Mouse (Mus musculus): ENCODE measurements around the gene Slc16a4.

Slc16a4 gene

DNA sequence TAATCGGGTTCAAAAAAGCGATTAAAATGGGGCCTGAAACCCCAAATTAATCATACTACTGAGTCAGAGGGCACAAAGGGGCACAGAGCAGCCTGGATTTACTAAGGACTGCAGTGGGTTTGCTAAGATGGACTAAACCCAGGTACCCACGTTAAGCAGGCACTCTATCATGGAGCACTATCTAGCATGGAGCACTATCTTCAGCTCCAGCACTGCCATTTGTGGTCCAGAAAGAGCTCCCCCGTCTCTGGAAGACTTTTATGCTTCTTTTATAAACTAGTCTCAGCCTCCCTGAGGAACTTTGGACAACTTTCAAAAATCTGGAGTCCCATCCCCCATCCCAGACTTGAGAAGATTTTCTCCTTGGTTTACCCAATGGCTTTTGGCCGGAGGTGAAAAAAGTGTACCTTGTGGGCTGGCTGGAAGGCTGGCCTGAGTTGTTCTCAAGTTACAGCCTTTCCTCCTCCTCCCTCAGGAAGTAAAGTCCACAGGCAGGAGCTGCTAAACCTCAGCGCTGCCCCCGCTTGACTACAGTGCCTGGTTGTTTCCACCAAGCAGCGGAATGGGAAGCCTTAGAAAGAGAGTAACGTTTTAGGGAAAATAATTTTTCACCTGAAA, at the start of gene Slc16a4:
Gene Slc16a4, plus strand, starts transcription at position 467 of the 618 bp plus-strand sequence.
- peak; percentile 32 to 60 for DNase-seq (ENCODE audit: low spot score in 2 of 2)

DNA sequence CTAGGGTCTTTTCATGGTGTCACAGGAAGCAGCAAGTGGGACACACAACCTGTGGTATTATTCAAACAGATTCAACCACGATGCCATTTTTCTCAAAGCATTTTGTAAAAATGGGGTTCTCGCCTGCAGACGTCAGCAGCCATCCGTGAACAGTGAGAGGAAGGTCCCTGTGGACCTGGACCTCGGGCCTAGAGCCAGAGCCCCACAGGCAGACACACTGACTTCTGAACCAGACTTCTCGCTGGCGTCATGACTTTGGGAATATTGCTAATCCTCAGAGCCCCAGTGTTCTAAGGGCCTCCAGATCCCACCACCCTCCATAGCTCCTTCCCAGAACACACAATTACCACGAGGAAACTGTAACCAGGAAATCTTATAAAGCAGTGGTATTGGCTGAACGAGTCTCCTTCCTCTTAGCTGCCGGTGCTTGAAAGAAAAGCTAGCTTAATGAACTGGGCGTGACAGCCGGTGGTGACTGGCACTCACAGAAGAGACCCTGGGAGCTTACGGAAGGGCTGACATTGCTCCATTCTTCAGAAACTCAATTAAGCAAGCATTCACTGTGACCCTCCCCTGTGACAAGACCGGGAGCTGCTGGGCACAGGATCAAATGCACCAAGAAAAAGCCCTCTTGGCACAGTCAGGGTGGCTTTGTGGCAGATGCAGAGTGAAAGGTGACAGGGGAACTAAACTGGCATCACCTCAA, 49.5 kb upstream of the Slc16a4 start:
- no peak for DNase-seq (ENCODE audit: low spot score in 2 of 2)

DNA sequence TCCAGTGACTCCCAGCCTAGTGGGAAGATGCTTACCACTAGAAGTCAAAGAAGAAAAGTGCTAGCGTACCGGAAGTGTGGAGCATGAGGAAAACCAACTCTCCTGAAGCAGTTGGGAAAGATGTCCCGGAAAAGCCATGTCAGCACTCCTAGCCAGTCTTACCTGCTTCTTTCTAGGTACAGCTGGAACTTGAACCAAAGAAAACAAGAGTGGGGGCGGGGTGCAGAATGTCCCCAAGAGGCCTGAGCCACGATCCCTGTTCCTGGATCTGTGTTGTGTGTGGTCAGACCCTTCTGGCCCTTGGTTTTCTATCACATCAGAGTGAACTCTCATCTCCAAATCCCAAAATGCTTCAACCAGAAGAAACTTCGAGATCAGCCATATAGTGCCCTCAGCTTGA, 44.2 kb upstream of the Slc16a4 start:
- no peak for DNase-seq (ENCODE audit: low spot score in 2 of 2)

DNA sequence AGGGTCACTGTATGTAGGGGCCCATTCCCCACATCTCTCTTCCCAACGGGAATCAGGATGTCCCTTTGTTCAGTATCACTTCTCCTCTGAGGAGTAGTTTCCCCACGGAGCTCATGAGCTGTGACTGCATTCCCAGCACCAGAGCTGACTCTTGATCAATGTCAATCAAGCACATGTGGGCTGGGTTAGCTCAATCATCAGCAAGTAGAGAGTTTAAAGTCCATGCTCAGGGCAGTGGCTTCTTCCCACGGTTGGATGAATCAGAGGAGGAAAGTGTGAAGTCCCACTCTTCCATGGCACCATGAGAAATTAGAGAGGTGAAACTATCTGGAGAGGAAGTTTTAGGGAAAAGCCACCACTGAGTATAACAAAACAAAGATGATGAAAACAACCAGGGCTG, 42.0 kb upstream of the Slc16a4 start:
- DNase-seq (ENCODE audit: low spot score in 2 of 2): no peak

DNA sequence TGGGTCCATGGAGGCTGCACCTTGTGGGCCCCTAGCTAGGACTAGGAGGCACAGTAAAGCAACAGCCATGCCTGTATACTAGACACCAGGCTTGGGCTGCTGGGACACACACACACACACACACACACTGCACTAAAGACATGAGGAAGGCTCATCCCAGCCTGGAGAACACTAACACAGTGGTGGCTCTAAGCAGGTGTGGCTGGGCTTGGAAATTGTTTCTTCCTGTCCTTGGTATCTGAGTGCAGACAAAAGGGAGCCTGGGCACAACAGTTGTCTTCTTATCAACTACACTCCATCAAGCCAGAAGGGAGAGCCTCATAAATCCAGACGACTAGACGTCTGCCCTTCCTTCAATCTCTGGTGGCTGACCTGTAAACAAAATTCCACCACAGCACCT, 40.7 kb upstream of the Slc16a4 start:
- no peak for DNase-seq (ENCODE audit: low spot score in 2 of 2)

DNA sequence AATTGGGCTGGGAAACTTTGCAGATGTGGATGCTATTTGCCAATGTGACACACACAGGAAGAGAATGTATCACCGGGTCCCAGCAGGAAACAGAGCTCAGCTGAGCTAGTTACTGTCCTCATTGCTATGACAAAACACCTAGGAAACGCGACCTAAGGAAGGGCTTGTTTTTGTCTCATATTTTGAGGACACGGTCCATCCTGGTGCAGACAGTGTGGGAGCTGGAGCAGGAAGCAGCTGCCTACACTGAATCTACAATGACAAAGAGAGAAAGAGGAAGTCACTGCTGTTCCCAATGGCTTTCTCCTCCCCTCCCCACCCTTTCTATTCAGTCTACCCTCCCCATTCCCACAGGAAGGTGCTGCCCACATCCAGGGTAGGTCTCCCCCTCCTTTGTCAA, 39.0 kb upstream of the Slc16a4 start:
- no peak for DNase-seq (ENCODE audit: low spot score in 2 of 2)

DNA sequence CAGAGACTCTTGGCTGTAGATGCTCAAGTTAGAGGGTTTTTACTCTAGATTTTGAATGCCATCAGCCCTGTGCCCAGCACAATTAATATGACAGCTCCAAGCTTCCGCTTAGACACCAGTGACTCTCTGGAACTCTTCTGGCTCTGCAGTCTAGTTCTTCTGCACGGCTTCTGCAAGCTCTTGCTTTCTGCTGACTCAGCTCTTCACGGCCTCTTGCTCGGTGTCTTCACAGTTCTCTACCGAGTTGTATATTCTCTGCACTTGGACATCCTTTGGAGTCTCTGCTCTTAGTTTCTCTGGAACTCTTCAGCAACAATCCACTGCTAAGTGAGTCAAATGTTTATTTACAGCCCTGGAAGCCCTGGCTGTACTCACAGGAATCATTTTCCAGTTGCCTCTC, 37.1 kb upstream of the Slc16a4 start:
- DNase-seq (ENCODE audit: low spot score in 2 of 2): no peak

DNA sequence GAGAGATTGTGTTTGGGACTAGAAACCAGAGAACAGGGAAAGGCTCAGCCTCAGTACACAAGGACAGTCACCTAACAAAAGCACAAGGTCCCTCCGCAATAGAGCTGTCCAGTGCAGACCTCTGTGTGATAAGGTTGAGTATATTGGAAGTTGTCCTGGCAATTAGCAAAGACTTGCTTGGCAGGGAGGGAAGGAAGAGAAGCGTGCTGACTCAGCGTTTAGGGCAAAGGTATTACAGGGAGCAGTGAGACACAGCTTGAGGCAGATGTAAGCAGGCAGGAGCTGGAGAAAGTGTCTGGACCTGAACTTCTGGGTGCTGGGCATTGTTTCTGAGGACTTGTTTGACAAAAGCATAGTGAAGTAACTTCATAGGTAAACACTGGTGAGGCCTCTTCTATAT, 35.0 kb upstream of the Slc16a4 start:
- DNase-seq (ENCODE audit: low spot score in 2 of 2): no peak

DNA sequence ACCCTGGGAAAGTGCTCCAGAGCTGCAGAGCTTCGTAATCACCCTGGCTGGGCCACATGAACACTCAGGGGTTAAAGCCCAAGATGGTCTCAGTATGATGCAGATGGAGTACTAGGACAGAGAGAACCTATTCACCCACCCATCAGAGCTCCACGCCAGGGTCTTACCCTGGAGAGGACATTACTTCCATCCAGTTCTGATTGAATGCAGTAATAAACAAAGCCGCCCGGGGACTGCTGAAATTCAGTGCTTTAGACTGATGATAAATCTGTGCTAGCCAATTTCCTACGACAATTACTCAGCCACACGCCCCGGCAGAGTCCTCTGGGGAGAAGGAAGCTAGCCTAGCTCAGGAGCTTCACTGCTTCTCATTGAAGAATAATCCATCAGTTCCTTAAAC, 34.3 kb upstream of the Slc16a4 start:
- DNase-seq (ENCODE audit: low spot score in 2 of 2): no peak

DNA sequence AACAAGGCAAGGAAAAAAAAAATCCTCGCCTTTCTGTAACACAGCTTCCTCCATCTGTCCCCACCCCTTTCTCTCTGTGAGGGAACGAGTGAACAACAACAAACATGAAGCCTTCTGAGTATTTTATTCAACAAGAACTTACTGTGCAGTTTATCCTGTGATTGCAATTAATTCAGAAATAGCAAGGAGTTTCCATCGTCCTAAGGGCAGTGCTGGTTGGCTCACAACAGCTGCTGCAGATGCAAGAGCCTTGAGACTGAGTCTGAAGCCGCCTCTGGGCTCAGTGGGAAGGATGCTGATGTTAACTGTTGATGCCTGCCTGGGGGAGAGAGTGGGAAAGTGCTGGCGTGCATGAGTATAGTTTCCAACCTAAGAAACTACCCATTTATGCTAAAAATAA, 33.1 kb upstream of the Slc16a4 start:
- no peak for DNase-seq (ENCODE audit: low spot score in 2 of 2)

DNA sequence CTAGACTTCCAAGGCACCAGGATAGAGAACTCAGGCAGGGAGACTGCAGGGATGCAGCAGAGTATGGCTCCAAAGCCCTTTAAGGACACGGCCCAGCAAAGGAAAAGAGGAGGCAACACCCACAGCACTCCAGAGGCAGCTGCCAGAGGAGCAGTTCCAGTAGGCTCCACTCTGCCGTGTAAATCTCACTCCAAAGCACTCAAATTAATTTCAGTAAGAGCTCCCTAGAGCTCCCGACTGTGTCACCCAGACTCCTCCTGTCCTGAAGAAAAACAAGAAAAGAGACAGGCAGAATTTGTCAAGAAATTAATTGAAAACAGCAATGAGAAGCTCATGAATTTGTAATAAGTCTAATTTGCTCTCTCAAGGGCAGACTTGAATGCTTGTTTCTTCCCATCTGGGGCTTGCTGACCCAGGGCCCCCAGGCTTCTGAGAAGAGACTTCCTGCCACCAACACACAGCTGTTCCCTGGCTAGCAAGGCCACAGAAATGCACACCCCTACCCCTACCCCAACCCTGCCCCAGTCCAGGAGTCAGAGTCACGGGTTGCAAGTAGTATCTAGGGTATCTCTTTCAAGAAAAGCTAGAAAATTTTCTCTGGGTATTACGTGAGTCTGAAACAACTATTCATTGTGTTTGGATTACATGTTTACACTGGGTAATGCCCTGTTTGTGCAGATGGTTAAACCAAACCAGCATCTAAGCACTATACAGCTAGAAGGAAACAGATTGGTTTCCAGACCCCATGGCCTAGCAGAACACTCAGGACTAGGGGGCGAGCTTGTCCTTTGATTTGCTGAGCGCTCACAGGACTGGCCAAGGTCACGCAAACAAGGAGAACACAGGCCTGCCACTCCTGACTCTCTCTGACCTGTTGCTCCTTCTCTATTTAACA, 29.8 kb upstream of the Slc16a4 start:
- DNase-seq (ENCODE audit: low spot score in 2 of 2): no peak

DNA sequence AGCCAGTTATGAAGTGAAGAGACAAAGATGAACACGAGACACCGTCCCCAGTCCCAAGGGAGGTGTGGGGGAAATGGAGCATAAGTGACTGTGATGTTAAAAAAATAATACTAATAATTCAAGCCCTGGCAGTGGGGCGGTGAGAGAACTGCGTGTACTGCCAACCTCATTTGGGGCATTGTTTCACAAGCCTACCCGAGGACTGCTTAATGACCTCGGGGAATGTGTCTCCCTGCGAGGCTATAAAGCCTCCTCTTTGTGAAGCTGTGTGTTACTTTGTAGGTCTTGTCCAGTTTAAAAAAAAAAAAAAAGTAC, 29.2 kb upstream of the Slc16a4 start:
- no peak for DNase-seq (ENCODE audit: low spot score in 2 of 2)

DNA sequence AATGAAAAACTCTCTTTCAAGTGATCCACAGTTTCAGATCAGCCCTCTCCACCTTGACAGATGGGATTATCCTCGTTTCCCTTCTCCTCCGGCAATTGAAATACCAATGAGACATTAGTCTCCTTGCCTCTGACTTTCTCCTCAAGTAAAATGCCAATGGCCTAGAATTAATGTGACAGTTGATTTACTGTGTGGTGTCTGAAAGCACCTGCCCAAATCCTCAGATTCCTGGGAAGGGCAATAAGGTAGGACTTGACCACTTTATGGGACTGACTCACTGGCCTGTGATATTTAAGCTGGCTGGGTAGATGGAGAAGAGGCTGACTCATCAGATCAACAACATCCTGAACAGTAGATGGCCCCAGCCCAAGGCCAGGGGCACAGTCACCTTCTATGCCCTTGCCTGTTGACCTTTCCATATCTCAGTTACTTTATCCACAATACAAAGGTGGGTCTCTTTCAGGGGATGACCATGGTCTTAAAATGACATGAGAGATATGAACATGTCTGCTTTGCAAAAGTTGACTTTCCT, 24.1 kb upstream of the Slc16a4 start:
- no peak for DNase-seq (ENCODE audit: low spot score in 2 of 2)

DNA sequence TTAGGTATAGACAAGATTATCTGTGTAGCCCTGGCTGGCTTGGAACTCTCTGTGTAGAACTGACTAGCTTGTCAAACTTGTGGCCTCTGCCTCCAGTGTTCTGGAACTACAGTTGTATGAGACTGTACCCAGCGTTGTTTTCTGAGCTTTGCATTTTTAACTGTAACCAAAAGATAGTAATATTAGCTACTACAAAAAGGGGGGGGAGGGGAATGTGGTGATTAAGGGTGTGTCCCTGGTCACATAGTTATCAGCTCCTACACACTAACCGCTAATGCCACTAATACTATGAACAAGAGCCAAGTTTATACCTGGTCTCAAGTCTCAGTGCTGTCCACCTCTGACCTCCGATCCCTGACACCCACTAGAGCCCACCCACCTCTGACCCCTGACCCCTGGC, 18.6 kb upstream of the Slc16a4 start:
- no peak for DNase-seq (ENCODE audit: low spot score in 2 of 2)

DNA sequence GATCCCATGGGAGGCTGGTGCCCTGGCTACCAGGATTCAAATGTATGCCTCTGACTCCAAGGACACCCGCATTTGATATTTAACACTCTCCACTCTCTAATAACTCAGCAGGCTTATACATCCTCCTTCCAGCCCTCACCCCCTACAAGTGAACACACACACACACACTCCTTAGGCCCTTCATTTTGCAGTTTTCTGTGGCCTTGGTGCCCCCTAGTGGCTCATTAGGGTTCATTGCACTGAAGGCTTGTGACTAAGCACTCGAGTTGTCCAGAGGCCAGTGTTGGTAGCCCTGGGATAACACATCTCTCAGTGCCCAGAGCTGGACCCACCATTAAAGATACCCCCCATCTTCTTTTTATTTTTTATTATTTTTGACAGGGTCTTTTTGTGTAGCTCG, 17.2 kb upstream of the Slc16a4 start:
- peak in 1 of 2 experiments; percentile 33 for DNase-seq (ENCODE audit: low spot score in 2 of 2)

DNA sequence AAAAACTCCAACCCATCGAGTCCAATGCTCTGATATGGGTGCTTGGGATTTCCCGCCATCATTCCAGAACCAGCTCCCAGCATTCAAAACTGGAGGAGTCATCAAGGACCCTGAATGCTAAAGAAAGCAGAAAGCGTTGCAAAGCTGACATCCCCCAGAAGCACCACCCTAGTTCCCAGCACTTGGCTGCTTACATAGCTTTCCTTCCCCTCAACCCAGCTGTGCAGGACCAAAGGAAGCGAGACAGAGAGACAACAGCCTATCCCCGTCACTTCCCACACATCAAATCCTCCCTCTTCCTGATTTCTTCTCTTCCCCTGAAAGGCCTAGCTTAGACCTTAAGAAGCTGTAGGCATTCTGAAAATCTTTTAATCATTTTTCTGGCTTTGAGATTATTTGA, 15.7 kb upstream of the Slc16a4 start:
- no peak for DNase-seq (ENCODE audit: low spot score in 2 of 2)

DNA sequence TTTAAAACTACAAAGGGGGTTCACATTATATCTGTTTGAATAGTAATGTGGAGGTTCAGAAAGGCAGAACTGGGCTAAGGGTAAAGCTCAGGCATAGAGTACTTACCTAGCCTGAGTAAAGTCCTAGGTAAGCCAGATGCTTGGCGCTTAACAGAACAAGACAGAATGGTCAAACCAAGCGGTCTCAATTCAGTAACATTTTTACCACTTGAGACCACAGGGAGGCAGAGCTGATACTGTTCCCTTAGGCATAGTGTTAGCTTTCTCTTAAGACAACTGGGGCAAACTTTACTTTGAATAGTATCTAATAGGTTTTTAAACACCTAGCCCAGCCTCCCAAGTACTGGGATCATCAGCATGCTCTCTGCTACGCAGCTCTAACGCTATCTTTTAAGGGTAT, 15.0 kb upstream of the Slc16a4 start:
- DNase-seq (ENCODE audit: low spot score in 2 of 2): no peak

DNA sequence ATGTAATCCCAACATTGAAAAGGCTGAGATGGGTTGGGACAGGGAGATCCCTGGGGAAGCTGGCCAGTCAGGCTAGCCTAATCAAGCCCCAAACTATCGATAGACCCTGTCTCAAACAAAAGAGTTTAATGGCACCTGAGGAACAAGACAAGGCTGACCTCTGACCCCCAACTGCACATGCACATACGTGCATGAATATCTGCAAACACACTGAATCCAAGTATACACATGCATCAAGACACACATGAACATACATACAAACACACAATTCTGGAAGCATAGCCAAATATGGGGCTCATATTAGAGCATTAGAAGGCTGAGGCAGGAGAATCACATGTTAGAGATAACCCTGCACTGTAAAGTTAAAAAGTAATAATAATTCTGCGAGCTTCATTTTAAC, 14.4 kb upstream of the Slc16a4 start:
- DNase-seq (ENCODE audit: low spot score in 2 of 2): no peak

DNA sequence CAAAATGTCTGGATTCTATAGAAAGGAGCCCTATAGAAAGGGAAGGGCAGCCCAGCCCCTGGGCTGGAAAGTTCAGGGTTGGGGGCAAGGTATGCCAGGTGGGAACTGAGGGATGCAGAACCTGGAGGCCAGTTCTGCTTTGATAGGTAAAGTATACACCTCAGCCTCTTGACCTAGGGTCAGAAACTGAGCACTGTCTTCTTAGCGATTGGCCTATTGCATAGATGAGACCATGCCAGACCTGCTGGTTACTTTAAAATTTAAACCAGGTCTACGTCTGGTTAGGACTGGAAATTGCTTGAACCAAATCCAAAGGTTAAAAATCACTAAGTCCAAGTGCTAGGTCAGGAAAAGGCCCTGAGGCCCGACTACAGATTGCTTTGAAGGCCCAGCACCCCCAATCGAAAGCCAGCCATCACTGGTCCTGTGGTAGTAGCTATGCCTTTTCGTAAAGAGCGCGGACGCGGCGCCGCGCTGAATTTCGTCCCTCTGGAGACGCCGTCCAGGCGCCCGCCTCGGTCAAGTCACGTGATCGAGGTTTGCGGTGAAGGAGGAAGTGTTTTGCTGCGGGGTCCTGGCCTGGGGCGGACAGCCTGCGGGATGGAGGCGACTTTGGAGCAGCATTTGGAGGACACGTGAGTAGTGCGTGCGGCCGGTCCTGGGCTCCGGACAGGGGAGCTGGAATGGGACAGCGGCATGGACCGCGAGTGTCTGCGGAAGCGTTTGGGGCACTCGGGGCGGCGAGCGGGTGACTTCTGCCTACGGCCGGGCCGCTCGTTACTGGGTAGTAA, 12.4 kb upstream of the Slc16a4 start, which contains the start of gene Lamtor5:
Gene Lamtor5, plus strand, starts transcription at position 380 of the 791 bp plus-strand sequence.
- peak; percentile 83 to 91 for DNase-seq (ENCODE audit: low spot score in 2 of 2)

DNA sequence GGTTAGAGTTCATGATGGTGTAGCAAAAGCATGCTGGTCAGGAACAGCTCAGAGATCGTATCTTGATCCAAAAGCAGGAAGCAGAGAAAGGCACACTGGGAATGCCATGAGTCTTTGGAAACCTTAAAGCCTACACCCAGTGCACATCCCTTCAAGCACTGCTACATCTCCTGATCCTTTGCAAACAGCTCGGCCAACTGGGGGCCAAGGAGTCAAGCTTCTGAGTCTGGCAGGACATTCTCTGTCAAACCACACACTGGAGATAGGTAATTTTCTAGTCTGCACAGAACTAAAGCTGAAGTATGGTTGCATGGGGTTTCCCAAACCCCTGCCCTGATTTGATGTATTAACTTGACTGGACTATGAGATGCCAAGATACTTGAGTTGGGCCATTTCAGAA, 4.9 kb upstream of the Slc16a4 start:
- DNase-seq (ENCODE audit: low spot score in 2 of 2): no peak

DNA sequence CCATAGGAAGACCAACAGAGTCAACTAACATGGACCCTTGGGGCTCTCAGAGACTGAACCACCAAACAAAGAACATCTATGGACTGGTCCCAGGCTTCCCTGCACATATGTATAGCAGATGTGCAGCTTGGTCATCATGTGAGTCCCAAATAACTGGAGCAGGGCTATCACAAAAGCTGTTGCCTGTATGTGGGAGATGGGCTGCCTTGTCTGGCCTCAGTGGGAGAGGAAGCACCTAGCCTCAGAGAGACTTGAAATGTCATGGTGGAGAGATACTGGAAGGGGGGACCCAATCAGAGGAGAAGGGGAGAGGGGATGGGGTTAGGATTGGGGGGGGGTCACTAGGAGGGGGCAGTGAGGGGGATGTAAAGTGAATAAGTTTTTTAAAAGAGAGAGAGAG, 3.7 kb upstream of the Slc16a4 start:
- DNase-seq (ENCODE audit: low spot score in 2 of 2): no peak

Data from urinary bladder, postnatal 4 days (tissue).